Mouse (Mus musculus): ENCODE measurements around the gene Pnpla8. TPM values are rescaled to one million over a fixed set of nuclear protein-coding genes. Genes with fewer than 3 reads are reported as not detected.

The Pnpla8 gene
- total and polyA plus RNA-seq, 2 experiments from 2014 or later, result 62.7 to 107 TPM

DNA sequence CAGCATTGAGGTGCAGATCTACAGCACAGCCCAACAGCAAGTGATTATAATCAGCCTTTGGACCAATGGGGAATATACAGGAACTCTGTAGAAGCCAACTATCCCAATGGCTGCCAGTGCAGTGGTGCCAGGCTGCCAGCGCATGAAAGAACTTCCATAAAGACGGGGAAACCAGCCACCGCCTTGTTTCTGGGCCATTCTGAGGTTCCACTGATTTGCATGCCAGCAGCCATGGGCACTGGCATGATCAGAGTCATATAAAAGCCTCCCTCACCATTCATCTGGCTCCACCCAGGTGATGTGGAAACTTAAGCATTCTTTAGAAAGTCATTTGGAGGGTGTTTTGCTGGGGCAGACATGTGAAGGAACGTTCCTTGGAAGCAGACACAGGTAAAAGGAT is 21.2 kb downstream of the Pnpla8 start:
- Histone ChIP-seq H3K36me3 (ENCODE audit: insufficient read depth, low read length) (no peaks in the 10 kb centered on the region), H3K27ac (no peak overlapping the region), H3K9me3 (ENCODE audit: low read length) (no peaks in the 10 kb centered on the region), H3K9ac (replicated peaks; ENCODE audit: low read length) (no peak overlapping the region), H3K4me2 (ENCODE audit: low read depth, low read length) (no peak overlapping the region), H3K4me1 (ENCODE audit: insufficient read depth, low read length) (no peaks in the 10 kb centered on the region), H3K4me3 (ENCODE audit: low read length) (no peak overlapping the region), H3K27me3 (ENCODE audit: insufficient read depth, low read length) (no peaks in the 10 kb centered on the region)
- DNase-seq (ENCODE audit: low spot score) (no peak), ATAC-seq (no peak)
- 88% methylated on average over 4 of the region's 4 CpGs for WGBS
- no peak for TF ChIP-seq CTCF (IDR thresholded peaks at IDR 0.05; ENCODE audit: low read depth)

GRCm38 (mm10) chr12:44245739-44246138 is 24.6 kb downstream of the Pnpla8 start:
- no peaks in the 10 kb centered on the region for H3K27me3 ChIP-seq (ENCODE audit: insufficient read depth, low read length)
- no peak overlapping the region for H3K27ac ChIP-seq
- ATAC-seq (no peak), DNase-seq (ENCODE audit: low spot score) (no peak)
- H3K4me3 ChIP-seq (ENCODE audit: low read length), result no peak overlapping the region
- H3K9me3 ChIP-seq (ENCODE audit: low read length), result no peaks in the 10 kb centered on the region
- H3K9ac ChIP-seq (replicated peaks; ENCODE audit: low read length), result no peak overlapping the region
- no peaks in the 10 kb centered on the region for H3K36me3 ChIP-seq (ENCODE audit: insufficient read depth, low read length)
- no peaks in the 10 kb centered on the region for H3K4me1 ChIP-seq (ENCODE audit: insufficient read depth, low read length)
- no peak for TF ChIP-seq CTCF (IDR thresholded peaks at IDR 0.05; ENCODE audit: low read depth)
- WGBS, result 83% methylated on average over 3 of the region's 3 CpGs
- no peak overlapping the region for H3K4me2 ChIP-seq (ENCODE audit: low read depth, low read length)

GRCm38 (mm10) chr12:44248309-44248977 is 27.3 kb downstream of the Pnpla8 start:
- no peak for ATAC-seq
- DNase-seq (ENCODE audit: low spot score), result no peak
- Histone ChIP-seq H3K4me1 (ENCODE audit: insufficient read depth, low read length) (no peaks in the 10 kb centered on the region), H3K27me3 (ENCODE audit: insufficient read depth, low read length) (no peaks in the 10 kb centered on the region), H3K27ac (no peak overlapping the region), H3K9ac (replicated peaks; ENCODE audit: low read length) (no peak overlapping the region), H3K9me3 (ENCODE audit: low read length) (no peaks in the 10 kb centered on the region), H3K4me3 (ENCODE audit: low read length) (no peak overlapping the region), H3K4me2 (ENCODE audit: low read depth, low read length) (no peak overlapping the region), H3K36me3 (ENCODE audit: insufficient read depth, low read length) (no peaks in the 10 kb centered on the region)
- WGBS, result 69% methylated on average over 9 of the region's 9 CpGs
- no peak for TF ChIP-seq CTCF (IDR thresholded peaks at IDR 0.05; ENCODE audit: low read depth)

GRCm38 (mm10) chr12:44262612-44263011 is 41.4 kb downstream of the Pnpla8 start:
- Histone ChIP-seq H3K27ac (no peak overlapping the region), H3K4me1 (ENCODE audit: insufficient read depth, low read length) (no peaks in the 10 kb centered on the region), H3K9ac (replicated peaks; ENCODE audit: low read length) (no peak overlapping the region), H3K27me3 (ENCODE audit: insufficient read depth, low read length) (no peaks in the 10 kb centered on the region), H3K36me3 (ENCODE audit: insufficient read depth, low read length) (no peaks in the 10 kb centered on the region), H3K4me2 (ENCODE audit: low read depth, low read length) (no peak overlapping the region), H3K4me3 (ENCODE audit: low read length) (no peak overlapping the region), H3K9me3 (ENCODE audit: low read length) (no peaks in the 10 kb centered on the region)
- no peak for ATAC-seq
- TF ChIP-seq CTCF (IDR thresholded peaks at IDR 0.05; ENCODE audit: low read depth), result no peak
- no peak for DNase-seq (ENCODE audit: low spot score)

DNA sequence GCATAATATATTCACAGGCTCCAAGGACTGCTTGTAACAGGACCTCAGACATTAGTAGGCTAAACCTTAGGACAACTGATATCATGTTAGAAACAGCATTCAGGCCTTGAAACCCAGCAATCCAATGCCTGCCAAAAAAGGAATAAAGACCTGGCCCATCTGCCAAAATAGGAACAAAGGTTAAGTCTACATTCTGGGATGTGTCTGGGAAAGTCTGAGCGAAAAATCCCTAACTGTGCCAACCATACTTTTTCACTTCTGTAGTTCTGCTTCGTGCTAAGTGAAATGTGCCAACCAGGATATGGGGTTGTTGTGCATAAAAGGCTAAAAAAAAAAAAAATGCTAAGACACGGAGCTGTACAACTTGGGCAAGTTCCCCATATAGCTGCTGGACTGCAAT is 44.5 kb downstream of the Pnpla8 start:
- TF ChIP-seq CTCF (IDR thresholded peaks at IDR 0.05; ENCODE audit: low read depth), result no peak
- 0 out of 2 replicates have a peak, but pooled peaks cover 4% of the 10 kb centered on the region for H3K4me1 ChIP-seq (ENCODE audit: insufficient read depth, low read length)
- no peak overlapping the region for H3K4me3 ChIP-seq (ENCODE audit: low read length)
- no peaks in the 10 kb centered on the region for H3K36me3 ChIP-seq (ENCODE audit: insufficient read depth, low read length)
- no peaks in the 10 kb centered on the region for H3K9me3 ChIP-seq (ENCODE audit: low read length)
- H3K4me2 ChIP-seq (ENCODE audit: low read depth, low read length), result no peak overlapping the region
- H3K27ac ChIP-seq, result no peak overlapping the region
- H3K9ac ChIP-seq (replicated peaks; ENCODE audit: low read length), result no peak overlapping the region
- 53% methylated on average over 3 of the region's 3 CpGs for WGBS
- no peaks in the 10 kb centered on the region for H3K27me3 ChIP-seq (ENCODE audit: insufficient read depth, low read length)
- DNase-seq (ENCODE audit: low spot score) (peak; percentile 15), ATAC-seq (no peak)

GRCm38 (mm10) chr12:44267196-44267595 is 46.0 kb downstream of the Pnpla8 start:
- 92% methylated on average over 2 of the region's 2 CpGs for WGBS
- DNase-seq (ENCODE audit: low spot score) (no peak), ATAC-seq (no peak)
- Histone ChIP-seq H3K36me3 (ENCODE audit: insufficient read depth, low read length) (no peaks in the 10 kb centered on the region), H3K9me3 (ENCODE audit: low read length) (no peaks in the 10 kb centered on the region), H3K27me3 (ENCODE audit: insufficient read depth, low read length) (no peaks in the 10 kb centered on the region), H3K9ac (replicated peaks; ENCODE audit: low read length) (no peak overlapping the region), H3K27ac (no peak overlapping the region), H3K4me3 (ENCODE audit: low read length) (no peak overlapping the region), H3K4me2 (ENCODE audit: low read depth, low read length) (no peak overlapping the region), H3K4me1 (ENCODE audit: insufficient read depth, low read length) (0 out of 2 replicates have a peak, but pooled peaks cover 4% of the 10 kb centered on the region)
- TF ChIP-seq CTCF (IDR thresholded peaks at IDR 0.05; ENCODE audit: low read depth), result no peak

GRCm38 (mm10) chr12:44268728-44269302 is 47.6 kb downstream of the Pnpla8 start:
- no peaks in the 10 kb centered on the region for H3K36me3 ChIP-seq (ENCODE audit: insufficient read depth, low read length)
- H3K9me3 ChIP-seq (ENCODE audit: low read length), result no peaks in the 10 kb centered on the region
- peak overlapping the region; percentile 89 for H3K4me2 ChIP-seq (ENCODE audit: low read depth, low read length)
- H3K4me1 ChIP-seq (ENCODE audit: insufficient read depth, low read length), result 0 out of 2 replicates have a peak, but pooled peaks cover 4% of the 10 kb centered on the region
- peak overlapping the region; percentile 93 for H3K9ac ChIP-seq (replicated peaks; ENCODE audit: low read length)
- H3K27me3 ChIP-seq (ENCODE audit: insufficient read depth, low read length), result no peaks in the 10 kb centered on the region
- ATAC-seq, result peak; percentile 99
- H3K4me3 ChIP-seq (ENCODE audit: low read length), result peak overlapping the region; percentile 88
- WGBS, result under 1% methylated on average over 38 of the region's 38 CpGs
- H3K27ac ChIP-seq, result peak overlapping the region; percentile 98
- peak; percentile 98 for DNase-seq (ENCODE audit: low spot score)
- no peak for TF ChIP-seq CTCF (IDR thresholded peaks at IDR 0.05; ENCODE audit: low read depth)

Data from hindbrain, postnatal 0 days (tissue).